Mouse (Mus musculus) CH12.LX (cell line): ENCODE measurements at regions not wholly inside any gene's neighbourhood (a gene's known extent, or its start where the extent isn't known, plus 50 kb on each side); places are given as distances from the start of the nearest gene placed in this dataset.

ENCODE experiments used
- BHLHE40 ChIP-seq: IDR thresholded peaks from 2 replicates; pipeline ENCODE4 v1.6.1; 2011; ENCODE audit warnings: mild to moderate bottlenecking, low read depth, low read length, improper control_type of control experiment
- CTCF ChIP-seq, 2 experiments: IDR thresholded peaks in 1 of 2; conservative IDR thresholded peaks in 1 of 2; 2 replicates each; pipeline ENCODE4 v1.5.1; 2011 to 2012; ENCODE audit warnings: low read depth in 2 of 2, low read length in 2 of 2, improper control_type of control experiment in 1 of 2, inconsistent platforms in 1 of 2, mild to moderate bottlenecking in 1 of 2, moderate library complexity in 1 of 2
- E2F4 ChIP-seq: IDR thresholded peaks from 2 replicates; pipeline ENCODE4 v1.6.1; 2011; ENCODE audit warnings: low read depth, low read length, improper control_type of control experiment; ENCODE audit not compliant: insufficient replicate concordance
- EP300 ChIP-seq: IDR thresholded peaks from 2 replicates; pipeline ENCODE4 v1.6.1; 2011; ENCODE audit warnings: low read length, improper control_type of control experiment
- ETS1 ChIP-seq: conservative IDR thresholded peaks from 2 replicates; pipeline ENCODE4 v1.6.1; 2012; ENCODE audit warnings: low read depth, mild to moderate bottlenecking, inconsistent platforms, low read length, improper control_type of control experiment, moderate library complexity
- HCFC1 ChIP-seq: IDR thresholded peaks from 2 replicates; pipeline ENCODE4 v1.6.1; 2012; ENCODE audit warnings: low read depth, mild to moderate bottlenecking, inconsistent platforms, low read length, improper control_type of control experiment
- MAX ChIP-seq: IDR thresholded peaks from 2 replicates; pipeline ENCODE4 v1.6.1; 2011; ENCODE audit warnings: low read length, improper control_type of control experiment
- MAZ ChIP-seq: IDR thresholded peaks from 2 replicates; pipeline ENCODE4 v1.6.1; 2012; ENCODE audit warnings: low read depth, mild to moderate bottlenecking, inconsistent platforms, low read length, improper control_type of control experiment, moderate library complexity
- MYC ChIP-seq: IDR thresholded peaks from 2 replicates; pipeline ENCODE4 v1.6.1; 2011; ENCODE audit warnings: low read depth, mild to moderate bottlenecking, improper control_type of control experiment, low read length
- NELFE ChIP-seq: IDR thresholded peaks from 2 replicates; pipeline ENCODE4 v1.6.1; 2011; ENCODE audit warnings: low read depth, low read length, improper control_type of control experiment
- ZC3H11A ChIP-seq: IDR thresholded peaks from 2 replicates; pipeline ENCODE4 v1.6.1; 2012; ENCODE audit warnings: low read depth, mild to moderate bottlenecking, inconsistent platforms, low read length, improper control_type of control experiment
- ZMIZ1 ChIP-seq: IDR thresholded peaks from 2 replicates; pipeline ENCODE4 v1.6.1; 2012; ENCODE audit warnings: low read depth, mild to moderate bottlenecking, inconsistent platforms, low read length, improper control_type of control experiment

- TF ChIP-seq ZC3H11A (no peak), BHLHE40 (no peak), HCFC1 (no peak), EP300 (no peak), CTCF (conservative IDR thresholded peaks at IDR 0.05 in 1 of 2, IDR thresholded peaks at IDR 0.05 in 1 of 2; ENCODE audit: low read depth in 2 of 2, low read length in 2 of 2) (no peak), MAZ (no peak), ZMIZ1 (no peak), ETS1 (no peak), E2F4 (no peak), NELFE (no peak), MAX (no peak), MYC (no peak)
Observed at GRCm38 (mm10) chr1:96445215-96445614, 426.8 kb downstream of the Slco4c1 start.
